Mouse (Mus musculus) small intestine, adult 2 months (tissue): Measurements from ENCODE around the gene Ccdc186. TPM values are rescaled to one million over a fixed set of nuclear protein-coding genes. Genes with fewer than 3 reads are reported as not detected.

ENCODE experiments used
- H3K27ac ChIP-seq: fragments of 200-500 bp; 2 replicates; pipeline ENCODE4 v1.5.1; 2012; ENCODE audit warnings: low read depth, low read length, control low read depth, inconsistent platforms; ENCODE audit not compliant: insufficient read depth
- H3K27me3 ChIP-seq: fragments of 200-500 bp; 2 replicates; pipeline ENCODE4 v1.6.1; 2012; ENCODE audit warnings: mild to moderate bottlenecking, moderate library complexity, low read length, inconsistent platforms; ENCODE audit not compliant: control insufficient read depth, insufficient read depth
- H3K36me3 ChIP-seq: fragments of 200-500 bp; 2 replicates; pipeline ENCODE4 v1.6.1; 2012; ENCODE audit warnings: mild to moderate bottlenecking, low read length, control low read depth, inconsistent platforms; ENCODE audit not compliant: control insufficient read depth, insufficient read depth
- H3K4me1 ChIP-seq: fragments of 200-500 bp; 2 replicates; pipeline ENCODE4 v1.6.1; 2012; ENCODE audit warnings: low read length, inconsistent platforms, mixed read lengths; ENCODE audit not compliant: control insufficient read depth, insufficient read depth, insufficient read length
- H3K4me3 ChIP-seq: fragments of 200-500 bp; 2 replicates; pipeline ENCODE4 v1.5.1; 2012; ENCODE audit warnings: low read depth, mild to moderate bottlenecking, control low read depth, inconsistent platforms, low read length, moderate library complexity
- CTCF ChIP-seq: fragments of 200-500 bp; IDR thresholded peaks from 2 replicates; pipeline ENCODE4 v1.5.1; 2012; ENCODE audit warnings: low read depth, mild to moderate bottlenecking, control low read depth, inconsistent platforms, low read length, moderate library complexity, mixed read lengths; ENCODE audit not compliant: insufficient replicate concordance, insufficient read length; ENCODE audit errors: extremely low read depth
- POLR2A ChIP-seq: fragments of 200-500 bp; IDR thresholded peaks from 2 replicates; pipeline ENCODE4 v1.6.1; 2012; ENCODE audit warnings: low read depth, mild to moderate bottlenecking, control low read depth, inconsistent platforms, low read length, moderate library complexity
- WGBS: fragments of 180-500 bp; shearing (Covaris S2); methylation state at CpG from one replicate; pipeline ENCODE4 v1.1.7; 2018; 5-methylcytosine and 5-hydroxymethylcytosine counted together
- polyA plus RNA-seq: library from polyadenylated mRNA; depleted of rRNA; stranded (reverse); fragments of >200 nt; gene quantifications from 2 replicates; pipeline ENCODE4 v1.2.3, GENCODE M21; 2012

Gene Ccdc186
- polyA plus RNA-seq, 1 experiment, result 3.4 TPM

DNA sequence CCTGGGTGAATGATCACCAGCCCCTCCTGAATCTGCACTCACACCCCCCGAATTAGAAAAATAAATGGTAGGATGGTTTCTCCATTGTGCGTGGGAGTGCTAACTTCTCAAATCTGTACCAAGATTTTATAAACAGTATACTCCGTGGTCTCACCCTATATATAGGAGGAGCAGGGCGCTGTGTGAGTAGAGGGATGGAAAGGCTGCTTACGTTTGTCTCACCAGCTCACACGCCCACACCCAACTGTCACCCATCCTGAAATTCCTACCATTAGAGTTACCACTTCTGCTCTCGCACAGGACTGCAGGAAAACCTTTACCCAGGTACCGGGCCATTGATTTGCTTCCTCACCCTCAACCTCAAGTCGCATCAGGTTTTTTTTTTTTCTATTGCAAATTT, 53.0 kb downstream of the Ccdc186 start:
- TF ChIP-seq POLR2A (no peak), CTCF (no peak)
- H3K27ac ChIP-seq, result no peak overlapping the region
- H3K4me3 ChIP-seq, result no peak overlapping the region
- no peaks in the 10 kb centered on the region for H3K27me3 ChIP-seq
- 83% methylated on average over 9 of the region's 9 CpGs for WGBS
- H3K36me3 ChIP-seq, result no peaks in the 10 kb centered on the region
- peaks cover 3% of the 10 kb centered on the region; the same call in 1 of the 2 replicates for H3K4me1 ChIP-seq

DNA sequence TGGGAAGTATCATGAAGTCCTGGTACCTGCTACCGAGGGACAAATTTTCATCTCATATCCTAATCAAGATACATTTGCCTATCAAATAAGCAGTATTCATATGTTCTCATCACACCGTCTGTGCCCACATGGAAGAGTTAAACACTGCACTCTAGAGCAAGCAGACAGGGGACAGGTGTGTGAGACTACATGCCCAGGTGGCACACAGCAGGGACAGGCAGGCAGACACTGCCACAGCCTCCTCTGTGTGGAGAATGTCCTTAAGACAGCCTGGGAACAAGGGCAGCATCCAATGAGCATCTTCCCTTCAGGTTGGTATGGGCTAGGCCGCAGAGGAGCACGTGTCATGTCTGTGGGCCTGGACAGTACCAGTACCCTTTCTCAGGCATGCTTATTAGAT, 59.3 kb downstream of the Ccdc186 start:
- Histone ChIP-seq H3K27ac (no peak overlapping the region), H3K4me1 (no peaks in the 10 kb centered on the region), H3K4me3 (no peak overlapping the region), H3K27me3 (no peaks in the 10 kb centered on the region), H3K36me3 (no peaks in the 10 kb centered on the region)
- TF ChIP-seq POLR2A, result no peak
- WGBS, result 90% methylated on average over 4 of the region's 4 CpGs

DNA sequence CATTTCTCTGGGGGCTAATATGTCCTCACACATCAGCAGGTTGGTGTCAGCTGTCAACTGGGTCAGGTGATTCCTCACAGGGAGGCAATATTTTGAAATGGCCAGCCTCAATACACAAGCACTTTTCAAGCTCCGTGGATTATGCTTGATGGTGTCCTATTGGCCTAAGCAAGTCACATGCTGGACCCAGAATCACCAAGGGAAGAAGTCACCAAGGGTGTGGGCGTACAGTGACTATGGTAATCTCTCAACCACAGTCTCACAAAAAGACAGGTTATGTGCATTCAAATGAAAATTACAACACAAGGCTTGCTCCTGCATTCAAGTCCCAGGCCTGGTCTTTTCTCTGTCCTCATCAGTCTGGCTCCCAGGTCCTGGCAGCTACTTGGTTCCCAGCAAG, 60.3 kb downstream of the Ccdc186 start:
- H3K4me3 ChIP-seq, result no peak overlapping the region
- H3K4me1 ChIP-seq, result no peaks in the 10 kb centered on the region
- no peaks in the 10 kb centered on the region for H3K36me3 ChIP-seq
- WGBS, result 76% methylated on average over 2 of the region's 2 CpGs
- H3K27ac ChIP-seq, result no peak overlapping the region
- TF ChIP-seq POLR2A, result no peak
- no peak for TF ChIP-seq CTCF
- no peaks in the 10 kb centered on the region; the same call in 1 of the 2 replicates for H3K27me3 ChIP-seq

DNA sequence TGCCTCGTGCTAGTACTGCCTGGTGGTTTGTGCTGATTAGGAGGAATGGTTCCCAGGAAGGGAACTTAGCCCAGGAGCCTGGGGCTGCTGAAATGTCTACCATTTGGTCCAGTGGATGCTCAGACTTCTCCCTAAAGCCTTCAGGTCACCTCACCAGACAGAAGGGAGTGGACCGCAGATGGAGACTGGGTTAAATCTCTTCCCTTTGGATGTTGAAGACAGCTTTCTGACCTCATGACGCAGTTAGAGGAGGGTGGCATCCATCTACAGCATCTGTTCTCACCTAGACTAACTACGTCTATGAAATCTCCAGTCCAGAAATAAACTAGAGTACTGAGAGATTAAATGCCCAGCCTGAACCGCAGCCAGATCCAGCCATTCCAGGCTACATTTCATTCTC, 60.9 kb downstream of the Ccdc186 start:
- Histone ChIP-seq H3K4me3 (no peak overlapping the region), H3K27me3 (no peaks in the 10 kb centered on the region; the same call in 1 of the 2 replicates), H3K4me1 (no peaks in the 10 kb centered on the region), H3K36me3 (no peaks in the 10 kb centered on the region), H3K27ac (no peak overlapping the region)
- TF ChIP-seq POLR2A (no peak), CTCF (no peak)
- 87% methylated on average over 5 of the region's 5 CpGs for WGBS

DNA sequence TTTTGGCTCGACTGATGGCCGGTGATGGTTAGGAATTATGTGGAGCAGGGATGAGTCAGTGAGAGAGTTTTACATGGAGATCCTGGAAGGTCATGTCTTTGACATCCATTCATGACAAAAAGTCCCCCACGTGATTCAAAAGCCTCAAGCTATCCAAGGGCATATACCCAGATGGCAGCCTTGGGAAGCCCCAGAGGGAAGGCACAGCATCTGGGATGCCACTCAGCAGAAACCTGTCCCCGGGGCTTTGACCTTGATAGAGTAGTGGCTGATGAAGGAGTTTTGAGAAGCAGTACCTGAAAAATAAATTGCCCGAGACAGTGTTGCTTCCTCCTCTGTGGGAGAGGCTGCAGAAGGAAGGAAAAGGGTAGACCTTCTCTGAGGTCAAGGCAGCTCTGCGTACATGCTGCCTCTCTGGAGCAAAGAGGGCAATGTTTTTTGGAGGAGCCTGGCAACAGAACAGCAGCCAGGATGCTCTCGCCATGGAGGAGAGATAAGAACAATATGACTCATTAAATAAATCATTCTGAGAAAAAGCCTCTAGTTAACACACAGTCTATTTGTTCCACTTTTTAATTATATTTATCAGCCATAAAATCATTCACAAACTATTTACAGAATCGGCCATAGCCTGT, 61.6 kb downstream of the Ccdc186 start:
- no peak overlapping the region for H3K27ac ChIP-seq
- no peaks in the 10 kb centered on the region for H3K4me1 ChIP-seq
- no peaks in the 10 kb centered on the region for H3K36me3 ChIP-seq
- TF ChIP-seq POLR2A (no peak), CTCF (no peak)
- no peaks in the 10 kb centered on the region; the same call in 1 of the 2 replicates for H3K27me3 ChIP-seq
- no peak overlapping the region for H3K4me3 ChIP-seq
- WGBS, result 54% methylated on average over 8 of the region's 8 CpGs

DNA sequence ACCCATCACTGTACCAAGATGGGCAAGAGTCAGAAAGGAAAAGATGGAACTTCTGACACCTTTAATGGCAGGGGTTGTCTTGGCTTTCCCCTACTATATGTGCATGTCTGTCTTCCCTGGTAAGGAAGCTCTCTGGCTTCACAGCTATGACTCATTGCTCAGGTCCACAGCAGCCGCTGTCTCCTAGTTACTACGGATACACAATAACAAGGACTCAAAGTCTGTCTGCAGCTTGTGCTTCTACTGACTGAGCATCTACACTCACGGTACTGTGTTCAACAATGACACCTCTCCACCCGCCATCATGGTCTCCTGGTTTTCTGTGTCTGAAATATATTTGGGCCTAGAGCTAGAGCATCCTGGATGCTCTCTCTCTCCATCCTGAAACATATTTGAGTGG, 62.2 kb downstream of the Ccdc186 start:
- 47% methylated on average over 4 of the region's 4 CpGs for WGBS

DNA sequence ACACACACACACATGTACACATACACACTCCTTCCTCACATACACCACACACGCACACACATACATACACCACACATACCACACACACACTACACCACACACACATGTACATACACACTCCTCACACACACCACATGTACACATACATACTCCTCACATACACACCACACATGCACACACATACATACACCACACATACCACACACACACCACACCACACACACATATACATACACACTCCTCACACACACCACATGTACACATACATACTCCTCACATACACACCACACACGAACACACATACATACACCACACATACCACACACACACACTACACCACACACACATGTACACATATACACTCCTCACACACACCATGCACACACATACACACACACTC, 63.7 kb downstream of the Ccdc186 start:
- 89% methylated on average over 2 of the region's 2 CpGs for WGBS
- no peak for TF ChIP-seq CTCF
- no peak for TF ChIP-seq POLR2A
- no peak overlapping the region for H3K4me3 ChIP-seq
- no peaks in the 10 kb centered on the region for H3K36me3 ChIP-seq
- no peaks in the 10 kb centered on the region for H3K4me1 ChIP-seq
- no peaks in the 10 kb centered on the region; the same call in 1 of the 2 replicates for H3K27me3 ChIP-seq
- H3K27ac ChIP-seq, result no peak overlapping the region

More for the DNA sequence above, 62.2 kb downstream of the Ccdc186 start:
- Histone ChIP-seq H3K36me3 (no peaks in the 10 kb centered on the region), H3K27me3 (no peaks in the 10 kb centered on the region; the same call in 1 of the 2 replicates), H3K4me1 (no peaks in the 10 kb centered on the region), H3K4me3 (no peak overlapping the region), H3K27ac (no peak overlapping the region)
- no peak for TF ChIP-seq POLR2A
- no peak for TF ChIP-seq CTCF
